Mouse (Mus musculus): ENCODE data around the gene Pdzd2. TPM values are rescaled to one million over a fixed set of nuclear protein-coding genes. Genes with fewer than 3 reads are reported as not detected.

Gene Pdzd2
- polyA plus RNA-seq, 1 experiment: 4.2 TPM

GRCm38 (mm10) chr15:12490969-12491368 lies 248.8 kb downstream of the Pdzd2 start:
- Histone ChIP-seq H3K4me3 (ENCODE audit: control insufficient read depth, insufficient read depth, low read length) (no peak overlapping the region), H3K27ac (ENCODE audit: control insufficient read depth, insufficient read depth, low read length) (no peak overlapping the region), H3K36me3 (ENCODE audit: control insufficient read depth, insufficient read depth, low read length) (no peaks in the 10 kb centered on the region), H3K4me1 (replicated peaks; ENCODE audit: control insufficient read depth, insufficient read depth, low read length) (no peaks in the 10 kb centered on the region), H3K27me3 (ENCODE audit: control insufficient read depth, insufficient read depth, low read length) (no peaks in the 10 kb centered on the region)
- DNase-seq: no peak
- WGBS: 92% methylated on average over 3 of the region's 3 CpGs
- TF ChIP-seq CTCF (IDR thresholded peaks at IDR 0.05; ENCODE audit: borderline replicate concordance, control insufficient read depth, extremely low read depth, insufficient read depth, low read length, poor library complexity) (no peak), POLR2A (IDR thresholded peaks at IDR 0.05; ENCODE audit: control insufficient read depth, extremely low read depth, insufficient read depth, low read length, poor library complexity) (no peak)

- no peak overlapping the region for H3K27ac ChIP-seq (ENCODE audit: control insufficient read depth, insufficient read depth, low read length)
- no peak for DNase-seq
- no peaks in the 10 kb centered on the region for H3K27me3 ChIP-seq (ENCODE audit: control insufficient read depth, insufficient read depth, low read length)
- H3K4me1 ChIP-seq (replicated peaks; ENCODE audit: control insufficient read depth, insufficient read depth, low read length): no peaks in the 10 kb centered on the region
- no peak overlapping the region for H3K4me3 ChIP-seq (ENCODE audit: control insufficient read depth, insufficient read depth, low read length)
- no peaks in the 10 kb centered on the region for H3K36me3 ChIP-seq (ENCODE audit: control insufficient read depth, insufficient read depth, low read length)
- WGBS: 92% methylated on average over 7 of the region's 7 CpGs
- TF ChIP-seq CTCF (IDR thresholded peaks at IDR 0.05; ENCODE audit: borderline replicate concordance, control insufficient read depth, extremely low read depth, insufficient read depth, low read length, poor library complexity) (no peak), POLR2A (IDR thresholded peaks at IDR 0.05; ENCODE audit: control insufficient read depth, extremely low read depth, insufficient read depth, low read length, poor library complexity) (no peak)
Observed at GRCm38 (mm10) chr15:12490527-12490926, 249.2 kb downstream of the Pdzd2 start.

- Histone ChIP-seq H3K27ac (ENCODE audit: control insufficient read depth, insufficient read depth, low read length) (no peak overlapping the region), H3K4me1 (replicated peaks; ENCODE audit: control insufficient read depth, insufficient read depth, low read length) (no peaks in the 10 kb centered on the region), H3K4me3 (ENCODE audit: control insufficient read depth, insufficient read depth, low read length) (no peak overlapping the region), H3K36me3 (ENCODE audit: control insufficient read depth, insufficient read depth, low read length) (no peaks in the 10 kb centered on the region), H3K27me3 (ENCODE audit: control insufficient read depth, insufficient read depth, low read length) (no peaks in the 10 kb centered on the region)
- TF ChIP-seq CTCF (IDR thresholded peaks at IDR 0.05; ENCODE audit: borderline replicate concordance, control insufficient read depth, extremely low read depth, insufficient read depth, low read length, poor library complexity): no peak
- TF ChIP-seq POLR2A (IDR thresholded peaks at IDR 0.05; ENCODE audit: control insufficient read depth, extremely low read depth, insufficient read depth, low read length, poor library complexity): no peak
- no peak for DNase-seq
- WGBS: 92% methylated on average over 2 of the region's 2 CpGs
Observed at GRCm38 (mm10) chr15:12488316-12488715, 251.4 kb downstream of the Pdzd2 start.

GRCm38 (mm10) chr15:12481261-12481660 lies 258.5 kb downstream of the Pdzd2 start:
- Histone ChIP-seq H3K4me1 (replicated peaks; ENCODE audit: control insufficient read depth, insufficient read depth, low read length) (no peaks in the 10 kb centered on the region; the same call in 1 of the 2 replicates), H3K4me3 (ENCODE audit: control insufficient read depth, insufficient read depth, low read length) (no peak overlapping the region), H3K27me3 (ENCODE audit: control insufficient read depth, insufficient read depth, low read length) (no peaks in the 10 kb centered on the region), H3K27ac (ENCODE audit: control insufficient read depth, insufficient read depth, low read length) (no peak overlapping the region), H3K36me3 (ENCODE audit: control insufficient read depth, insufficient read depth, low read length) (no peaks in the 10 kb centered on the region)
- DNase-seq: no peak
- no peak for TF ChIP-seq POLR2A (IDR thresholded peaks at IDR 0.05; ENCODE audit: control insufficient read depth, extremely low read depth, insufficient read depth, low read length, poor library complexity)
- TF ChIP-seq CTCF (IDR thresholded peaks at IDR 0.05; ENCODE audit: borderline replicate concordance, control insufficient read depth, extremely low read depth, insufficient read depth, low read length, poor library complexity): no peak
- WGBS: 78% methylated on average over 5 of the region's 5 CpGs

GRCm38 (mm10) chr15:12480369-12480768 lies 259.4 kb downstream of the Pdzd2 start:
- WGBS: 91% methylated on average over 3 of the region's 3 CpGs
- no peak overlapping the region for H3K27ac ChIP-seq (ENCODE audit: control insufficient read depth, insufficient read depth, low read length)
- no peaks in the 10 kb centered on the region; the same call in 1 of the 2 replicates for H3K4me1 ChIP-seq (replicated peaks; ENCODE audit: control insufficient read depth, insufficient read depth, low read length)
- no peak overlapping the region for H3K4me3 ChIP-seq (ENCODE audit: control insufficient read depth, insufficient read depth, low read length)
- no peaks in the 10 kb centered on the region for H3K27me3 ChIP-seq (ENCODE audit: control insufficient read depth, insufficient read depth, low read length)
- H3K36me3 ChIP-seq (ENCODE audit: control insufficient read depth, insufficient read depth, low read length): no peaks in the 10 kb centered on the region
- TF ChIP-seq POLR2A (IDR thresholded peaks at IDR 0.05; ENCODE audit: control insufficient read depth, extremely low read depth, insufficient read depth, low read length, poor library complexity): no peak
- no peak for TF ChIP-seq CTCF (IDR thresholded peaks at IDR 0.05; ENCODE audit: borderline replicate concordance, control insufficient read depth, extremely low read depth, insufficient read depth, low read length, poor library complexity)
- DNase-seq: no peak

- 53% methylated on average over 5 of the region's 5 CpGs for WGBS
- Histone ChIP-seq H3K4me3 (ENCODE audit: control insufficient read depth, insufficient read depth, low read length) (no peak overlapping the region), H3K36me3 (ENCODE audit: control insufficient read depth, insufficient read depth, low read length) (no peaks in the 10 kb centered on the region), H3K27ac (ENCODE audit: control insufficient read depth, insufficient read depth, low read length) (no peak overlapping the region), H3K27me3 (ENCODE audit: control insufficient read depth, insufficient read depth, low read length) (no peaks in the 10 kb centered on the region), H3K4me1 (replicated peaks; ENCODE audit: control insufficient read depth, insufficient read depth, low read length) (no peaks in the 10 kb centered on the region; the same call in 1 of the 2 replicates)
- TF ChIP-seq POLR2A (IDR thresholded peaks at IDR 0.05; ENCODE audit: control insufficient read depth, extremely low read depth, insufficient read depth, low read length, poor library complexity) (no peak), CTCF (IDR thresholded peaks at IDR 0.05; ENCODE audit: borderline replicate concordance, control insufficient read depth, extremely low read depth, insufficient read depth, low read length, poor library complexity) (no peak)
- DNase-seq: no peak
Observed at GRCm38 (mm10) chr15:12479326-12479725, 260.4 kb downstream of the Pdzd2 start.

GRCm38 (mm10) chr15:12473596-12473995 lies 266.1 kb downstream of the Pdzd2 start:
- Histone ChIP-seq H3K36me3 (ENCODE audit: control insufficient read depth, insufficient read depth, low read length) (no peaks in the 10 kb centered on the region), H3K27me3 (ENCODE audit: control insufficient read depth, insufficient read depth, low read length) (no peaks in the 10 kb centered on the region), H3K27ac (ENCODE audit: control insufficient read depth, insufficient read depth, low read length) (no peak overlapping the region), H3K4me3 (ENCODE audit: control insufficient read depth, insufficient read depth, low read length) (no peak overlapping the region), H3K4me1 (replicated peaks; ENCODE audit: control insufficient read depth, insufficient read depth, low read length) (no peaks in the 10 kb centered on the region)
- 85% methylated on average over 7 of the region's 7 CpGs for WGBS
- DNase-seq: no peak
- TF ChIP-seq POLR2A (IDR thresholded peaks at IDR 0.05; ENCODE audit: control insufficient read depth, extremely low read depth, insufficient read depth, low read length, poor library complexity) (no peak), CTCF (IDR thresholded peaks at IDR 0.05; ENCODE audit: borderline replicate concordance, control insufficient read depth, extremely low read depth, insufficient read depth, low read length, poor library complexity) (no peak)
